Comparison of ENCODE assay signal across 8 mouse cellular contexts in the genomic region with DNA sequence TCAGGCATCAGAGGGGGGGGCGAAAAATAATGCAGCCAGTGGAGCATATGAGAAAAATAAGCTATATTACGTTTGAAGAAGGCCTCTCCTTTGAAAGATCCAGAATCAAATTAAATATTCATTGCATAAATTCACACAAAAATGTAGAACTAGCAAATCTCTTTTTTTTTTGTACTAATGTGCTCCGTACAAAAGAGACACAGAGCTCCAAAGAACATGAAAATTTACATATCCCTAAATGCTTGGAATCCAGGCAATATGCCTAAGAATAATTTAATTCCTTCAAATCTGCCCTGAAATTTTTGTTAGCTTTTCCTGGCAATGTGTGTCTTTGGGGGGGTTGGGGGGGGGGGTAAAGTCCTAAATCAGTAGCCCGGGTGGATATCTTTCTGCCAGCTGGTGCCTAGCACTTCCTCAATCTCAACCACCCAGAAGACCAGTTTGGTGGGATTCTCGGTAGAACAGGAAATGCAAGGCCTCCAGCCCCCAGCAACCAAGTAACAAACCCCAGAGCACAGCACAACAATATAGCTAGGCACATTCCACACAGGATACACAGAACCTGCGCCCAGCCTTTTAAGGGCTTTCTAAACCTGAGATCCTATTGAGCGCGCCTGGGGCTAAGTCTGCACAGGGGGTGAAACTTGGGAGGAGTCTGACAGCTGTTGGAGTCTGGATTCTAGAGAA. TPM values are rescaled to one million over a fixed set of nuclear protein-coding genes. Genes with fewer than 3 reads are reported as not detected.
A peak's percentile ranks its signal among the peaks of the same experiment; 100 is the strongest.
DNase-seq lines count a peak whose midpoint lies in the region; ATAC-seq and TF ChIP-seq lines count a peak whose summit lies in the region.

No protein-coding gene starts in this region.

- DNase-seq in kidney, postnatal 25 days: no peak
- no peak for DNase-seq in adrenal gland, adult 8-10 months
- DNase-seq in layer of hippocampus, adult 18-20 months (ENCODE audit: low spot score in 2 of 2): no peak
- DNase-seq in gastrocnemius, postnatal 36 days: no peak

- H3K9me3 ChIP-seq in kidney, embryonic 16.5 days (ENCODE audit: low read length): peaks cover 3% of the 10 kb centered on the region; the same call in 1 of the 2 replicates
- H3K9me3 ChIP-seq in ES-Bruce4 (replicated peaks; ENCODE audit: control insufficient read depth, insufficient read depth, low read length, poor library complexity, severe bottlenecking): no peaks in the 10 kb centered on the region
- no peaks in the 10 kb centered on the region for H3K9me3 ChIP-seq in embryonic facial prominence, embryonic 13.5 days

- WGBS in kidney, embryonic 16.5 days: 50% methylated on average over 8 of the region's 8 CpGs
- whole genome bisulfite sequencing in embryonic facial prominence, embryonic 13.5 days: 34% methylated on average over 8 of the region's 8 CpGs
- WGBS in macrophage (ENCODE audit: missing documents): 24% methylated on average over 8 of the region's 8 CpGs

- TF ChIP-seq POLR2A in ES-Bruce4 (IDR thresholded peaks at IDR 0.05; ENCODE audit: insufficient read depth, low read length): no peak

- peaks cover 100% of the 10 kb centered on the region for H3K79me2 ChIP-seq in macrophage (ENCODE audit: inconsistent target)

- H3K4me3 ChIP-seq in kidney, embryonic 16.5 days (ENCODE audit: low read length): no peak overlapping the region
- H3K4me3 ChIP-seq in ES-Bruce4 (ENCODE audit: low read depth, low read length) (no peak overlapping the region), macrophage (ENCODE audit: inconsistent target) (no peak overlapping the region)
- no peak overlapping the region for H3K4me3 ChIP-seq in embryonic facial prominence, embryonic 13.5 days

- H3K4me1 ChIP-seq in kidney, embryonic 16.5 days (ENCODE audit: insufficient read depth, low read length): peaks cover 76% of the 10 kb centered on the region
- H3K4me1 ChIP-seq in ES-Bruce4 (ENCODE audit: control insufficient read depth, insufficient read depth, low read length): peaks cover 21% of the 10 kb centered on the region
- peaks cover 75% of the 10 kb centered on the region for H3K4me1 ChIP-seq in embryonic facial prominence, embryonic 13.5 days

- H3K27me3 ChIP-seq in kidney, embryonic 16.5 days (ENCODE audit: insufficient read depth, low read length): no peaks in the 10 kb centered on the region
- no peaks in the 10 kb centered on the region for H3K27me3 ChIP-seq in ES-Bruce4 (ENCODE audit: control insufficient read depth, insufficient read depth, low read length, poor library complexity, severe bottlenecking)
- H3K27me3 ChIP-seq in embryonic facial prominence, embryonic 13.5 days: no peaks in the 10 kb centered on the region; the same call in 1 of the 2 replicates

- intact Hi-C loops in gastrocnemius, postnatal 36 days (cut with DNase I): no loop called here

- peak; percentile 61; the same call in 1 of the 2 replicates for TF ChIP-seq EP300 in ES-Bruce4 (IDR thresholded peaks at IDR 0.05; ENCODE audit: insufficient read depth, low read depth, low read length)

- H3K4me2 ChIP-seq in kidney, embryonic 16.5 days (replicated peaks; ENCODE audit: low read depth, low read length): no peak overlapping the region; the same call in 1 of the 2 replicates
- peak overlapping the region; percentile 38 for H3K4me2 ChIP-seq in embryonic facial prominence, embryonic 13.5 days

- ATAC-seq in kidney, embryonic 16.5 days (ENCODE audit: low FRiP score, low TSS enrichment): peak; percentile 49; the same call in 1 of the 2 replicates
- no peak for ATAC-seq in embryonic facial prominence, embryonic 13.5 days (ENCODE audit: insufficient number of reproducible peaks, insufficient read depth, low FRiP score, low TSS enrichment, low read depth)

- peak overlapping the region; percentile 49; the same call in 1 of the 2 replicates for H3K27ac ChIP-seq in kidney, embryonic 16.5 days (ENCODE audit: low read length)
- H3K27ac ChIP-seq in ES-Bruce4 (ENCODE audit: insufficient read depth, low read length): 0 out of 2 replicates have a peak overlapping the region, but pooled peaks have one; percentile 25
- no peak overlapping the region; the same call in 1 of the 2 replicates for H3K27ac ChIP-seq in embryonic facial prominence, embryonic 13.5 days
- peak overlapping the region; percentile 39 for H3K27ac ChIP-seq in macrophage

- no peak for TF ChIP-seq CTCF in ES-Bruce4 (IDR thresholded peaks at IDR 0.05; ENCODE audit: low read depth, low read length)

- H3K9ac ChIP-seq in kidney, embryonic 16.5 days (replicated peaks; ENCODE audit: low read length): no peak overlapping the region
- H3K9ac ChIP-seq in ES-Bruce4 (ENCODE audit: low read depth, poor library complexity, severe bottlenecking): no peak overlapping the region
- H3K9ac ChIP-seq in embryonic facial prominence, embryonic 13.5 days: no peak overlapping the region

- 0 out of 2 replicates have a peak, but pooled peaks cover 18% of the 10 kb centered on the region for H3K36me3 ChIP-seq in kidney, embryonic 16.5 days (ENCODE audit: insufficient read depth, low read length)
- no peaks in the 10 kb centered on the region for H3K36me3 ChIP-seq in ES-Bruce4 (ENCODE audit: control insufficient read depth, insufficient read depth, low read length, poor library complexity, severe bottlenecking)
- peaks cover 23% of the 10 kb centered on the region for H3K36me3 ChIP-seq in embryonic facial prominence, embryonic 13.5 days
- H3K36me3 ChIP-seq in macrophage (ENCODE audit: inconsistent target): peaks cover 34% of the 10 kb centered on the region

RNA-seq across cellular contexts. Expression of a gene that starts 7.9 kb away (rescaled TPM):
- 38.0 and 42.3 TPM in 2 replicates for polyA plus RNA-seq in kidney, embryonic 16.5 days (2015; fragmentation: Nextera tagmentation; extraction: Ambion mirVana)
- polyA plus RNA-seq in ES-Bruce4 (2011; ENCODE audit: insufficient read depth, insufficient read length, low read depth, missing spikeins): 7.2 and 7.5 TPM in 2 replicates
- 38.8 and 45.0 TPM in 2 replicates for polyA plus RNA-seq in embryonic facial prominence, embryonic 13.5 days (2015; fragmentation: Nextera tagmentation; extraction: Ambion mirVana)
- total RNA-seq in macrophage (2018; cell fraction: chromatin; rRNA removed): 1,000 to 10,000 TPM in 1 of 26 experiments, 100 to 1,000 TPM in 25; 208 to 1,027 (median 312) TPM
- 100 to 1,000 TPM in 7 of 26 experiments, 10 to 100 TPM in 19; 69.6 to 234 (median 91.1) TPM for total RNA-seq in macrophage (2018; cell fraction: cytosol; rRNA removed)
- total RNA-seq in macrophage (2018; cell fraction: nucleus; rRNA removed): 100 to 1,000 TPM; 134 to 744 (median 260) TPM
- 37.8 to 47.3 TPM (median 46.9 TPM) in 3 replicates for polyA plus RNA-seq in macrophage (2018)
- total RNA-seq in adrenal gland, adult 8-10 months (2022): 100 to 1,000 TPM in 1 of 4 experiments, 10 to 100 TPM in 3; 52.9 to 103 (median 87.4) TPM
- total RNA-seq in layer of hippocampus, adult 18-20 months (2021): 10 to 100 TPM; 80.2 to 89.3 TPM
- 10 to 100 TPM; 21.6 to 32.9 TPM for total RNA-seq in gastrocnemius, postnatal 36 days (2021)
